Mouse (Mus musculus): ENCODE data around the gene Galt. TPM values are rescaled to one million over a fixed set of nuclear protein-coding genes. Genes with fewer than 3 reads are reported as not detected.
A peak's percentile ranks its signal among the peaks of the same experiment; 100 is the strongest.
"Not testable (repeated sequence)": the region's sequence is repeated elsewhere in the genome, so short reads cannot be mapped to it uniquely, and the experiment has no call there.

Galt gene
- total RNA-seq, 2 experiments from 2014 or later: 58.5 to 59.4 TPM

DNA sequence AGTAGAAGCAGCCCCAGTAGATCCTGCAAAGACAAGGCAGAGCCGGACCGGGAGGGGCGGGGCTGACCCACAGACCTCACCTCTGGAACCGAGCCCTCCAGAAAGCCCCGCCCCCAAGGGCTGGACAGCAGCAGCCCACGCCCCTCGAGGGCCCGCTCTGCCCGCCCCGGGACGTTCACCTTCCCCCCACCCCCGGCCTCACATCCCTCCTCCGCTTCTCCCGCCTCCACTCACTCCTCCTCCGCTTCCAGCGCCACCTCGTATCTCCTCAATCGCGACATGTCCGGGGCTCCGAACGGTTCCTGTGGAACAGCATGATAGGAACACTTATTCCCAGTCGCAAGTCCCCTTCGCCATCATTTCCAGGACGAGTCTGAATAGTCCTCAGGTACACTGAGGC is 18.5 kb downstream of the Galt start:
- intact Hi-C loops (cut with DNase I): not testable (repeated sequence)
- DNase-seq: peak; percentile 69 to 70

DNA sequence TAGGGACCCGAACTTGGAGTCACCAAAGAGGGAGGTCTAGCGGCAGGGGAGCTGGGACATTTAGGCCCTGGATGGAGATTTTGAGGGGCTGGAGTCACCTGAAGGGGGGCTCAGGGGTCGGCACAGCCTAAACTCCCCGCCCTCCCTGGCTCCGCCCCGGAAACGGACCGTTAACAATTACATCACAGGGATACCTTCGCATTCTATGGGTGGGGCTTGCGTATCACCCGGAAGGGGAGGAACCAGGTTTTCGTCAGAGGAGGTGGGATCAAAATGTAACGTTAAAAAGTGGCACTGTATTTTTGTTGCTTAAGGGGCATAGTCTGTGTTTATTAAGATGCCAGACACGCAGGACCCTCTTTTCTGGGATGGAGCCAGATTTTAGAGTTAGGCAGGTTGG is 19.0 kb downstream of the Galt start, which contains the start of gene Ccl27a:
TSS of gene Ccl27a (minus strand) at position 246 of the 400 bp plus-strand sequence.
- peak; percentile 70 to 74 for DNase-seq
- intact Hi-C loops (cut with DNase I): loop anchor here (2.0 kb wide), 1 partner anchor 19 kb away; the partner anchor contains the start of gene Galt

DNA sequence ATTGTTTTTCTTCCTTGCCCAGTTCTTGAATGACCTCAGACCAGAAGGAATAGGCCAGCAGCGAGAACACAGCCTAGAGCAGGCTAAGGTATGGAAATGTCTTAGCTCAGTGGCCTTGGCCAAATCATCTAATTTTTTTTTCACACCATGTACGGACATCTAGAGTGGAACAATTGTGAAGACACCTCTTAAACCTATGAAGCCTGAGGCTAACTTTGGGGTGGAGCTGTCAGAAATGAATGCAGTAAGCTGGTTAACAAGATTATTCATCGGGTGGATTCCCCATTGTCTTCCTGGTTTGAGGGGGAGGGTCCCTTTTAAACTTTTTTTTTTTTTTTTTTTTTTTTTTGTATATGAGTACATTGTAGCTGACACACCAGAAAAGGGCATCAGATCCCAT is 19.5 kb downstream of the Galt start:
- not testable (repeated sequence) for DNase-seq
- intact Hi-C loops (cut with DNase I): loop anchor here (2.0 kb wide), 1 partner anchor 20 kb away; the partner anchor contains the start of gene Galt

DNA sequence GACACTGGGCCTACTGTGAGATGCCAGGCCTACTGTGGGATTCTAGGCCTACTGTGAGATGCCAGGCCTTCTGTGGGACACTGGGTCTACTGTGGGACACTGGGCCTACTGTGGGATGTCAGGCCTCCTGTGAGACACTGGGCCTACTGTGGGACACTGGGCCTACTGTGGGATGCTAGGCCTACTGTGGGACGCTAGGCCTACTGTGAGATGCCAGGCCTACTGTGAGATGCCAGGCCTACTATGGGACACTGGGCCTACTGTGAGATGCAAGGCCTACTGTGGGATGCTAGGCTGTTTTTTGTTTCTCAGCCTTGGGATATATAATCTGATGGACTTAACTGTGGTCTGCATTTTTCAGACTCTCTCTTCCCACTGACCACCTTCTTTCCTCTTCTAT is 20.8 kb downstream of the Galt start:
- intact Hi-C loops (cut with DNase I): loop anchor here (2.0 kb wide), 1 partner anchor 21 kb away; the partner anchor contains the start of gene Galt
- DNase-seq: not testable (repeated sequence)

DNA sequence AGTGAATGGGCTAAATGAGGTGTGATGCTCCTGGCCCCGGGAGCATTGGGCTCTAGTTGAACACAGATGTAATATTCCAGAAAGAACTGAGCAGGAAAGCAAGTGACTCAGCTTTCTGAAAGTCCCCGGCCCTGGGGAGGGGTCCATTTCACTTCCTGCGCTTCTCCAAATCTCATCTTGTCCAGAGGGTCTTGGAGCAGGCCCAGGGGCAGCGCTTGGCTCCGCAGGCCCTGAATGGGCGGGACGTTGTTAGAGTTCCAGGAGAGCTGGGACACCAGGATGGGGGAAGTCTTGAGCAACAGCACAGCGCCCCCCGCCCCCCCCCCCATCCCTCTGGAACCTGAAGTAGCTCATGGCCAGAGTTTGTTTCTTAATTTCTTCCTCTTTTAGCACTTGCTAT is 26.2 kb downstream of the Galt start:
- DNase-seq; intact Hi-C loops (cut with DNase I): not testable (repeated sequence)

DNA sequence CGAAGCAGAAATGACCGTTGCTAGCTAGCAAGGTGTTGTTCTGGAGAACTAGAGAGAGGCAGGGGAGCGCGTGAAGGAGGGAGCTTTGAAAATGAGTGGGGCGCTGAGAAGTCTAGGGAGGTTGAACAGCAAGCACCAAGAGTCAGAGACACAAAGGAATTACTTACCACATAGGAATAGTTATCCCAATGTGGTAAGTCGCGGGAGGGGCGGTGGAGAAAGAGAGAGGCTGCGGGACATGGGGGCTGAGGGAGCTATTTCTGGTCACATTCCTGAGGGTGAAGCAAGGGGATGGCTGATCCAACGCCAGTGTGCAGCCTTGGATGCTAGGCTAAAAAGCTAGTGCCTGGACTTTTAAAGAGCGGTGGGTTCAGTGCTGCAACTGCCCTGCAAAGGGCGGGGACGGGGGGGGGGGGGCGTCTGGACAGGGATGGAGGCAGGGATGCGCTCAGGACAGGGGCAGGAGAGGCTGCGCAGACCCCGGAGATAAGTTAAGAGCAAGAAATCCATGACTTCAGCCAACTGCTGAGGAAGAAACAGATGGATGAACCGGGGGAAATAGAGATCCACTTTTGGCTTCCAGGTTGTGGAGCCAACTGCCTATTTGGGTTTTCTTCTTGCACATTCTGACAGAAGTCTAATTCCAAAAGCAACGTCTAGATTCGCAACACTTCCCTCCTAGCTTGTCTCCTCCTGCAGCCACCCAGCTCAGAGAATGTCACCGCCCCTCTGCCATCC is 26.9 kb downstream of the Galt start:
- intact Hi-C loops (cut with DNase I); DNase-seq: not testable (repeated sequence)

DNA sequence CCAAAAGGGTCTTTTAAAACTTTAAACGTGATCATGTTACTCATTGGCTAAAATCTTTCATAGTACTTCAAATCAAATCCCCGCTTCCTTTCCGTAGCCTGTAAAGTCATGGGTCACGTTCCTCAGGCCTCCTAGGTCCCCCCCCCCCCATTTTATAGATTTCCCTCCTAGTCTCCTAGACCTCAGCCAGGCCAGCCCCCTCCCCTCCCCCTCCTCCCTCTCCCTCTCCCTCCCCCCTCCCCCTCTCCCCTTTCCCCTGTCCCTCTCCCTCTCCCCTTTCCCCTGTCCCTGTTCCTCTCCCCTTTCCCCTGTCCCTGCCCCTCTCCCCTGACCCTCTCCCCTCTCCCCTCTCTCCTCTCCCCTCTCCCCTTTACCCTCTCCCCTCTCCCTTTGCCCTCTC is 27.7 kb downstream of the Galt start:
- DNase-seq; intact Hi-C loops (cut with DNase I): not testable (repeated sequence)

DNA sequence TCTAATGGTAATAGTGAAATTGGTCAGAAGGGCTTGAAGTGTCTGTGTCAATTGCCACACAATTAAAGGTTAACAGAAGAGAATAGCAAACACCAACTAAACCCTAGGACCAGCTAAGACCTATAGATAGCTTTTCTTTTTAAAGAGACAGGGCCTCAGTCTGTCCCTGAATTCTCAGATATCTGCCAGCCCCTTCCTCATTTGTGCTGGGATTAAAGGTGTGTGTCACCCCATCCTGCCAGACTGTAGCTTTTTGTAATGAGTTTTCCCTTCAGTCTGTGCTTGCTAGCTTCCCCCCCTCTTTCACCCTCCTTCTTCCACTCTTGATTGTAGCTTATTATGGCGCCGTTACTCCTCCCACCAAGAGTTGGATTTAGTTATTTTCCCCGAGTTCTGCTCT is 28.2 kb downstream of the Galt start:
- DNase-seq; intact Hi-C loops (cut with DNase I): not testable (repeated sequence)

Other genes starting within 250 kb of the Galt start
- under 1 TPM in 1 of 2 experiments, not detected in 1; 0.43 TPM for gene 1110017D15Rik, start 237.9 kb upstream of the Galt start, total RNA-seq (2021)
- gene Fam219a, start 185.7 kb upstream of the Galt start, total RNA-seq (2021): 10 to 100 TPM; 14.7 to 15.1 TPM
- 1 to 10 TPM; 2.6 to 3.7 TPM for gene Dnaic1, start 185.5 kb upstream of the Galt start, total RNA-seq (2021)
- 1 to 10 TPM; 9.1 to 9.9 TPM for gene Enho, start 114.9 kb upstream of the Galt start, total RNA-seq (2021)
- gene Cntfr, start 58.1 kb upstream of the Galt start, total RNA-seq (2021): 1 to 10 TPM; 2.6 to 3.8 TPM
- 10 to 100 TPM; 85.5 to 91.8 TPM for gene Il11ra1, start 55.2 kb upstream of the Galt start, total RNA-seq (2021)
- gene Rpp25l, start 41.7 kb upstream of the Galt start, total RNA-seq (2021): 10 to 100 TPM; 31.6 to 32.3 TPM
- gene Dctn3, start 32.1 kb upstream of the Galt start, total RNA-seq (2021): 10 to 100 TPM; 70.7 to 77.7 TPM
- gene Arid3c, start 24.1 kb upstream of the Galt start, total RNA-seq (2021): not detected
- gene Sigmar1, start 929 bp downstream of the Galt start, total RNA-seq (2021): 10 to 100 TPM; 19.7 to 23.5 TPM
- gene Ccl27a, start 19.0 kb downstream of the Galt start, total RNA-seq (2021): 10 to 100 TPM; 19.1 to 19.4 TPM
- gene Gm21541, start 148.4 kb downstream of the Galt start, total RNA-seq (2021): not detected
- gene Gm20878, start 186.3 kb downstream of the Galt start, total RNA-seq (2021): 1 to 10 TPM in 1 of 2 experiments, under 1 TPM in 1; 0.47 to 1.8 TPM
- gene Fam205a4, start 210.8 kb downstream of the Galt start, total RNA-seq (2021): not detected

Data from heart, postnatal 36 days (tissue).